Mouse (Mus musculus): Measurements from ENCODE around the gene Naga. TPM values are rescaled to one million over a fixed set of nuclear protein-coding genes. Genes with fewer than 3 reads are reported as not detected.

Naga gene
- polyA plus RNA-seq, 1 experiment from 2014 or later: 52.3 TPM

DNA sequence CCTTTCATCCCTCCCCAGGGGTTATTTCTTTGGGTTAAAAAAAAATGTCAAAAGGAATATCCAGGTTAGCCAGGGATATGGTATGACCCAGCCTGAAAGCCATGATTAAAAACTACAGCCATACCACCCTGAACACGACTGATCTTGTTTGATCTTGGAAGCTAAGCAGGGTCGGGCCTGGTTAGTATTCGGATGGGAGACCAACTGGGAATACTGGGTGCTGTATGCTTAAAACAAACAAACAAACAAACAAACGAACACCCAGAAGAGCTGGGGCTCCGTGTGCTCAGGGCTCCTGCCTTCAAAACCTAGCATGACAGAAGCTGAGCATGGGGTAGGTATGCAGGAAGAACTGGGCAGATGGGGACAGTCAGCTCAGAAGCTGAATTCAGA, 3.8 kb upstream of the Naga start:
- Histone ChIP-seq H3K9me3 (no peaks in the 10 kb centered on the region), H3K36me3 (no peaks in the 10 kb centered on the region), H3K27me3 (no peaks in the 10 kb centered on the region), H3K27ac (no peak overlapping the region), H3K4me1 (peaks cover 32% of the 10 kb centered on the region), H3K4me2 (no peak overlapping the region), H3K9ac (no peak overlapping the region), H3K4me3 (no peak overlapping the region)
- no peak for ATAC-seq (ENCODE audit: borderline replicate concordance, extremely low read depth, low FRiP score, low TSS enrichment)
- 72% methylated on average over 5 of the region's 5 CpGs for WGBS

DNA sequence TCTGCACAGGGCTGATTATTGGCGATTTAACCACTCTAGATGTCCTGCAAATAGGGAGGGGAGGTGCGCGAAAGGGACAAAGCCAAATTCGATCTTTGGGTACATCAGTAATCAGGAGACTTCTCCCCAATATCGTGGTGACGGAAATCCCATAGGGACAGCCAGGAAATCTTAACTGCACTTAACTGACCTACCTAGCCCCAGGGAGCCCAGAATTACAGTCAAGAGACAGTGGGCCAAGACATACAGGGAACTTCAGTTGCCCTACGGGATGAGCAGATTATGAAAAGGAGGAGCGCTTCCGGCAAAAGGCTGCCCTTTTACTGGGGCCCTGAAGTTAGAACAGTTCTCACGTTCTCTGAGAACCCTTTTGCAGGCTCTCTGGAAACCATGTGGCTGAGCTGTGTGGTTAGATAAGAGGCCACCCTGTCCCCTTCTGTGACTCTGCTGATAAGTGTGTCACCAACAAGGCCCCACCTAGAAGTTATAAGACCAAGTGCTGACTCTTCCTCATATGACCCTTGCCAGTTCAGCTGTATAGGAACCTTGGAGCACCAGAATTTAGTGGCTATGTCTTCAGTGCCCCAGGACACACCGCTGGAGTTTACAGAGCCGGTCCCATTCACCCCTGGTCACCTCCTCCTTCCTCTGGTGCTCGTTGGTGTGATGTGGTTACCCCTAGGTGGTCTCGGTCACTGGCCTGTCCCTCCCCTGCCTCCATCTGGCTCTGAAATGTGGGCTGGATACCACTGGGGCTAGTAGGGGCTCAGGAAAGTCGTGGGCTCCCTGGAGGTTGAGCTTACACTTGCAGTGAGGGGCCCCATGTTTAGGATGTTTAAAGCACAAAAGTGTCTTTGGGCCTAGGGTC, 3.2 kb upstream of the Naga start:
- Histone ChIP-seq H3K4me2 (peak overlapping the region; percentile 78), H3K27me3 (no peaks in the 10 kb centered on the region), H3K27ac (peak overlapping the region; percentile 78), H3K9ac (peak overlapping the region; percentile 70), H3K9me3 (no peaks in the 10 kb centered on the region), H3K36me3 (no peaks in the 10 kb centered on the region), H3K4me3 (peak overlapping the region; percentile 56), H3K4me1 (peaks cover 30% of the 10 kb centered on the region)
- 47% methylated on average over 15 of the region's 15 CpGs for WGBS
- ATAC-seq (ENCODE audit: borderline replicate concordance, extremely low read depth, low FRiP score, low TSS enrichment): no peak

DNA sequence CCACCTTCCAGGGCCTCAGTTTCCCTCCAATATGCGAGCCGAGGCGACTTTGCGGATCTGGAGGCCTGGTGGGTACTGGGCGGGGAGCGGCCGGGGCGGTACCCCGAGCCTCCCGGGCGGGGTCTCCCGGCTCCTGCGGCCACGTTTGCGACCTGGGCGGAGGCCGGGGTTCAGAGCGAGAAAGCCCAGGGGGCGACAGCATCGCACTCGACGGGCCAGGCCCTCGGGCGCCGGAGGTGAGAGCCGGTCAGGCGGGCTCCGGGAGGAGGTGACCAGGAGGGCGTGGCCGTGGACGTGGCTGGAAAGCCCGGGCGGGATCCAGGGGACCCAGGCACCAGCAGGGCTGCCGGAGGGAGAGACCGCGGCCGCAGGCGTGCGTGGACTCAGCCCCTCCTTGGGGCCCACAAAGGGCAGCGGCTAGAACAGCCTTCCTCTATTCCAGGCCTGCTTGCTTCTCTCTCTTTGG, 2.3 kb upstream of the Naga start:
- peak; percentile 11; the same call in 1 of the 2 replicates for ATAC-seq (ENCODE audit: borderline replicate concordance, extremely low read depth, low FRiP score, low TSS enrichment)
- H3K27ac ChIP-seq: peak overlapping the region; percentile 78
- peak overlapping the region; percentile 78 for H3K4me2 ChIP-seq
- no peaks in the 10 kb centered on the region for H3K27me3 ChIP-seq
- H3K4me1 ChIP-seq: peaks cover 26% of the 10 kb centered on the region
- WGBS: 2% methylated on average over 39 of the region's 40 CpGs
- H3K9ac ChIP-seq: peak overlapping the region; percentile 70
- H3K36me3 ChIP-seq: 0 out of 2 replicates have a peak, but pooled peaks cover 5% of the 10 kb centered on the region
- no peaks in the 10 kb centered on the region for H3K9me3 ChIP-seq
- H3K4me3 ChIP-seq: peak overlapping the region; percentile 56

DNA sequence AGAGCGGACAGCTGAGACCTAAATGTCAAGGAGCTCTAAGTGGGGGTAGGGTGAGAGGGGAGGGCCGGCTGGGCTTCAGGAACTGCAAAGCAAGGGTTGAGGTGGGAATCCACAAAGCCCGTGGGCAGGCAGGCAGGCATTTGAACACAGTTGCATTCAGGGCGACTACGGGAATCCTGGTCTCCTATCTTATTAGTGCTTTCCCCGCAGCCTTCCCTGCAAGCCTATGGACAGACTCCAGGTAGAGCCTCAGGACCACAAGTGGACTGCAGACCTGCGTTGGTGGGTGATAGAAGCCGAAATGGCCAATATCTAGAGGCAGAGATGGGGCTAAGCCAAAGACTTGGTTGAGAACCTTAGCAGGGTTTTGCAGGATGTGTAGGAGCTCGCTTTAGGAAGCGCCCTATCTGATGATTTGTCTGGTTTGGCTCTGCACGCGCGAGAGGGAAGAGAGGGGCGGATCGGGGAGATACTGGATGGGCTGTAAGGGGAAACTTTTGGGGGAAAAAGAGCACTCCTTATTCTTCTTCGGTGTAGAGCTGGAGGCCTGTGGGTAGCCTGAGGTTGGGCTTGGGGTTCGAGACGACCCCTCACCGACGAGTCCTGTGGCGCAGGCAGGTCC, 1.8 kb upstream of the Naga start:
- WGBS: 27% methylated on average over 21 of the region's 21 CpGs
- peak overlapping the region; percentile 78 for H3K4me2 ChIP-seq
- peaks cover 8% of the 10 kb centered on the region; the same call in 1 of the 2 replicates for H3K36me3 ChIP-seq
- no peaks in the 10 kb centered on the region for H3K27me3 ChIP-seq
- no peak for ATAC-seq (ENCODE audit: borderline replicate concordance, extremely low read depth, low FRiP score, low TSS enrichment)
- H3K9ac ChIP-seq: peak overlapping the region; percentile 70
- no peaks in the 10 kb centered on the region for H3K9me3 ChIP-seq
- H3K4me1 ChIP-seq: peaks cover 26% of the 10 kb centered on the region
- H3K27ac ChIP-seq: peak overlapping the region; percentile 78
- H3K4me3 ChIP-seq: peak overlapping the region; percentile 56

DNA sequence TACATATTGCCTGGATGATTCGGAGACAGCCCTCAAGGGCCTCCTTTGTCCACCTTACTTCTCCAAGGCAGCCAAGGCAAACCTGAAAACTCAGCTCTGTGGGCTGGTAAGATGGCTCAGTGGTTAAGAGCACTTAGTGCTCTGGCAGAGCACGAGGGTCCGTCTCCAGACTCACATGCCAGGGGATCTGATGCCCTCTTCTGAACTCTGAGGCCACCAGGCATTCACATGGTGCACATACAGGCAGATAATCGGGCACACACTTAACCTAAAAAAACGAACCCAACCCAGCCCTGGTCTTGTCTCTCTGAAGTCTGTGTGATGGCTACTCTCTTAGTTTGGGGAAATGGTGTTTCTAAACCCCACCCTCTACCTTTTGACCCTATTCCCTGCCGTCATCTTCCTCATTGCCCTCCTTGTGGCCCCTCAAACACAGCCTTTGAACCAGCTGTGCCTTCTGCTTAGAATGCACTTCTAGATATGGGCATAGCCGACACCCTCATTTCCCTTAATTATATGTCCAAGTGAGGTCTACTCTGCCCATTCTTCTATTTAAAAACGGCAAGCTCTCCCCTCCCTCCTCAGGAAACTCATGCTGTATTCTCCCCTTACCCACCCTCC, 1.0 kb upstream of the Naga start:
- no peaks in the 10 kb centered on the region for H3K27me3 ChIP-seq
- 0 out of 2 replicates have a peak overlapping the region, but pooled peaks have one; percentile 2 for H3K4me2 ChIP-seq
- H3K36me3 ChIP-seq: peaks cover 16% of the 10 kb centered on the region; the same call in 1 of the 2 replicates
- no peak overlapping the region for H3K4me3 ChIP-seq
- ATAC-seq (ENCODE audit: borderline replicate concordance, extremely low read depth, low FRiP score, low TSS enrichment): no peak
- WGBS: 55% methylated on average over 8 of the region's 8 CpGs
- H3K4me1 ChIP-seq: peaks cover 26% of the 10 kb centered on the region
- H3K27ac ChIP-seq: no peak overlapping the region
- no peak overlapping the region for H3K9ac ChIP-seq
- H3K9me3 ChIP-seq: no peaks in the 10 kb centered on the region

DNA sequence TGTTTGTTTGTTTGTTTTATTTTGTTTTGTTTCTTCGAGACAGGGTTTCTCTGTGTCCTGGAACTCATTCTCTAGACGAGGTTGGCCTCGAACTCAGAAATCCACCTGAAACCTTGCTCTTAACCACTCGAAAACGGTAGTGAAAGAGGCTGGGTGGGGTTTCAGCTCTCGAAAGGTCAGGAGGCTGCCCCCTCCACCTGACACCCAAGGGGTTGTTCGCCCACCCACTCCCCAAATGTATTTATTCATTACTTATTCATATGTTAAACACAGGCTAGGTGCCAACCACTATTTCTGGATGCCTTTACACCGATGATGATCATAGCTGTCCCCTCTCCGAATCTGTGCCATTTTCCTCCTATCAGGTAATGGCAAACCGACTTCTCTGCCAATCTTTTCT, 425 bp upstream of the Naga start:
- ATAC-seq (ENCODE audit: borderline replicate concordance, extremely low read depth, low FRiP score, low TSS enrichment): no peak
- peaks cover 16% of the 10 kb centered on the region; the same call in 1 of the 2 replicates for H3K36me3 ChIP-seq
- H3K27me3 ChIP-seq: no peaks in the 10 kb centered on the region
- peak overlapping the region; percentile 35 for H3K9ac ChIP-seq
- H3K9me3 ChIP-seq: no peaks in the 10 kb centered on the region
- 49% methylated on average over 10 of the region's 10 CpGs for WGBS
- peak overlapping the region; percentile 71 for H3K4me2 ChIP-seq
- peaks cover 26% of the 10 kb centered on the region for H3K4me1 ChIP-seq
- H3K4me3 ChIP-seq: peak overlapping the region; percentile 57
- H3K27ac ChIP-seq: no peak overlapping the region

DNA sequence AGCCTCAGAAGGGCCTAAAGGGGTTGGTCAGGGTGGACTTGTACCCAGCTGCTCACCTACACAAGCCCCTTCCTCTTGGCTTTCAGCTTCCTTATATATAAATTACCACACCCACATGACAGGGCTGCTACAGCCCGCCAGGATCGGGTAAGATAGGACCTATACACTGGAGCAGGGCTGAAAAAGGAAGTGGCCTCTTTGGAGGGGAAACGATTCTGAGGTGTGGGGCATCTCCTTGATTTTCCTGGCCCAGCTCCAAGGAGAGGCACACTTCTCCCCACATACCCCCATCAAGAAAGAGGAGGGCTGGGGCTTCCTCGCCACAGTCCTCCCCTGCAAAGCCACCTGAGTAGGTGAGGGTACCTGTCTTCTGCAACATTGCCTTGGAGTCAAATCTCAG, 850 bp downstream of the Naga start:
- Histone ChIP-seq H3K36me3 (peaks cover 16% of the 10 kb centered on the region; the same call in 1 of the 2 replicates), H3K27me3 (no peaks in the 10 kb centered on the region), H3K4me3 (peak overlapping the region; percentile 57), H3K27ac (0 out of 2 replicates have a peak overlapping the region, but pooled peaks have one; percentile 25), H3K4me2 (peak overlapping the region; percentile 71), H3K9me3 (no peaks in the 10 kb centered on the region), H3K4me1 (peaks cover 26% of the 10 kb centered on the region), H3K9ac (peak overlapping the region; percentile 56)
- WGBS: 8% methylated on average over 4 of the region's 4 CpGs
- ATAC-seq (ENCODE audit: borderline replicate concordance, extremely low read depth, low FRiP score, low TSS enrichment): 0 out of 2 replicates have a peak, but pooled peaks have one; percentile 1

DNA sequence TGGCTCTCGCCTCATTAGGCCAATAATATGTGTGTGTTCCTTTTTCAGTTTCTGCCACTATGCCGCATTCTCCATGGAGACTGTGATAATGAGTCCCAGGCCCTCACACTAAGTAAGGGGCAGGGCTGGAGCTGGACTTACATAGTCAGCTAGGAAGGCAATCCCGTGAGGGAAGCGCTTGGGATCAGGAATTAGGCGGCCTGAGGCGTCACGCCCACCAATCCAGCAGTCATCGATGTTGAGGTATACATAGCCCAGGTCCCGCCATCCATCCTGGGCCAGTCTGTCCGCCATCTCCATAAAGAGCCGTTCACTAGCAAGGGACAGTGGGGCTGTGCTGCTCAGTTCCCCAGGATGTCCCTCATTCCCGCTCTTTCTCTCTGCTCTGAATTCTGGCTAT, 2.1 kb downstream of the Naga start:
- peaks cover 18% of the 10 kb centered on the region; the same call in 1 of the 2 replicates for H3K36me3 ChIP-seq
- H3K27me3 ChIP-seq: no peaks in the 10 kb centered on the region
- H3K4me1 ChIP-seq: peaks cover 20% of the 10 kb centered on the region
- no peaks in the 10 kb centered on the region for H3K9me3 ChIP-seq
- no peak overlapping the region for H3K27ac ChIP-seq
- H3K9ac ChIP-seq: no peak overlapping the region
- ATAC-seq (ENCODE audit: borderline replicate concordance, extremely low read depth, low FRiP score, low TSS enrichment): no peak
- H3K4me3 ChIP-seq: no peak overlapping the region
- 91% methylated on average over 12 of the region's 12 CpGs for WGBS
- H3K4me2 ChIP-seq: no peak overlapping the region

DNA sequence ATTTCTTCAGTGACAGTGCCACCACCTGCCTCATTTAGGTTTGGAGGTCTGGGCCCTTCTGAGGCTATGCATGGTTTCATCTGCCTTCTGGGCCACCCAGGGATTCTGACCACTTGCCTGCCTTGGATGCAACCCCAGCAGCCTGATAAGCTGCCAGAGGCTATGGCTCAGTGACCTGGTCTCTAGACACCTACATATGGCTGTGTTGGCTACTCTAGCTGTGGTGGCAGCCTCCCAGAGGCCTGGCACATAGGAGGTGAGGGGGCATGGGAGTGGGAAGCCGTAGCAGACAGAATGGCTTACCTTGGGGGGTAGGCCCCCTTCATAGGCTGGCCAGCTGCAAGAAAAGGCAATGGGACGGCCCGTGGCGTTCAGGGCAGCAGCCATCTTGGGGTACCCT, 3.5 kb downstream of the Naga start:
- H3K4me3 ChIP-seq: no peak overlapping the region
- peaks cover 20% of the 10 kb centered on the region; the same call in 1 of the 2 replicates for H3K36me3 ChIP-seq
- H3K27ac ChIP-seq: no peak overlapping the region
- no peak for ATAC-seq (ENCODE audit: borderline replicate concordance, extremely low read depth, low FRiP score, low TSS enrichment)
- H3K4me2 ChIP-seq: no peak overlapping the region
- no peak overlapping the region for H3K9ac ChIP-seq
- WGBS: 84% methylated on average over 4 of the region's 4 CpGs
- H3K4me1 ChIP-seq: peaks cover 11% of the 10 kb centered on the region
- no peaks in the 10 kb centered on the region for H3K9me3 ChIP-seq
- H3K27me3 ChIP-seq: no peaks in the 10 kb centered on the region

DNA sequence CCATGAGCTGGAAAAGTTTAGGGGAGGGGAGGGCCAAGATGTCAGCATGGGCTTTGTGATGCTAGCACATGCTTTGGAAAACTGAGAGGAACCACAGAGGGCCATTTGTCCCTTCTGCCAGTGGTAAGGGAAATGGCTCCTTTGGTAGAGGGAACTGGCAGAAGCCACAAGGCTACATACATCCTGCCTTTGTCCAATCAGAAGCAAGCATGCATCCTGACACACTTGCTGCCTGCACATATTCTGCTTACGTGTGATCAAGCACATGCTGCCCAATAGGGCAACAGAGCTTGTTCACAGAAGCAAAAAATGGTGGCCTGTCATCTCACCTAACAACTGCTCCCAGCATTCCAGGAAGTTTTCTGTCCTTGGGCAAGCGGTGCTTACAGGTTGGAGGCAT, 13.3 kb downstream of the Naga start:
- H3K4me2 ChIP-seq: no peak overlapping the region
- no peak for ATAC-seq (ENCODE audit: borderline replicate concordance, extremely low read depth, low FRiP score, low TSS enrichment)
- no peaks in the 10 kb centered on the region for H3K9me3 ChIP-seq
- WGBS: 60% methylated on average over 2 of the region's 2 CpGs
- H3K36me3 ChIP-seq: no peaks in the 10 kb centered on the region
- no peak overlapping the region for H3K4me3 ChIP-seq
- no peaks in the 10 kb centered on the region for H3K27me3 ChIP-seq
- no peaks in the 10 kb centered on the region for H3K4me1 ChIP-seq
- H3K27ac ChIP-seq: no peak overlapping the region
- H3K9ac ChIP-seq: no peak overlapping the region

DNA sequence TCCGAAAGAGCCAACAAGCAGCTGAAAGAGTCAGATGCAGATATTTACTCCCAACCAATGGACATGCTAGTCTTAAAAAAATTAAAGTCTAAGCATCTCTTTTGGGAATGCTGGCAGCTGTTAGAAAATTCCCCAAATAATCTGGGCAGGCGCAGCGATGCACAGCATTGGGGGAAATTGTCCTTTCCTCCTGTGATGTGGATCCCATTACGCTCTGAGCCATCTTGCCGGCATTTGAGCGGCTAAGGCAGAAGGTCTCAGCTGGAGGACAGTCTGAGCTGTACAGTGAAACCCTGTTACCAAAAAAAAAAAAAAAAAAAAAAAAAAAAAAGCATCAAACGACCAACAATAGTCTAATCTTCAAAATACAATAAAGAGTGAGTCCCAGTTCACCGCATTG, 16.5 kb downstream of the Naga start:
- WGBS: 70% methylated on average over 8 of the region's 8 CpGs
- no peak for ATAC-seq (ENCODE audit: borderline replicate concordance, extremely low read depth, low FRiP score, low TSS enrichment)

More for the DNA sequence above, 16.5 kb downstream of the Naga start:
- no peaks in the 10 kb centered on the region for H3K27me3 ChIP-seq
- no peak overlapping the region for H3K4me2 ChIP-seq
- H3K4me1 ChIP-seq: no peaks in the 10 kb centered on the region
- H3K9me3 ChIP-seq: no peaks in the 10 kb centered on the region
- H3K9ac ChIP-seq: no peak overlapping the region
- no peak overlapping the region for H3K4me3 ChIP-seq
- no peaks in the 10 kb centered on the region for H3K36me3 ChIP-seq
- no peak overlapping the region for H3K27ac ChIP-seq

All from lung, embryonic 15.5 days (tissue).